In the genomic region with DNA sequence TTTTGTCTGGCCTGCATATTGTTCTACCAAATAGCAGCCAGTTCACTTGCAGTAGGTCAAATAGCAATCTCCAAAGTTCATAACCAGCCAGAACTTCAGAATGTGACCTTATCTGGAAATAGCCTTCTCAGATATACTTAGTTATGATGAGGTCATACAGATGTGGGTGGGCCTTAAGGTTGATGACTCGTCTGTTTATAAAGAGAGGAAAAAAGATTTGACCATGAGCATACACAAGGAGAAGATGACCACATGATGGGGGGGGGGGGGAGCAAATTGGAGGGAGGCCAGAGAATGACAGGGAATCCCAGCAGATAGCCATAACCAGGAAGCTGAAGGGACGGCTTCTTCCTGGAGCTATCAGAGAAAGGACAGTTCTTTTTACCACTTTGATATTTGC, we compare ENCODE assay signal across 21 mouse cellular contexts. TPM values are rescaled to one million over a fixed set of nuclear protein-coding genes. Genes with fewer than 3 reads are reported as not detected.
DNase-seq lines count a peak whose midpoint lies in the region; ATAC-seq and TF ChIP-seq lines count a peak whose summit lies in the region.
"Had no signal": no experiment of that assay in that cellular context is flagged by ENCODE, and none has a peak within 500 bp of the region (broad histone marks: within the 10 kb centered on the region; RNA-seq: fewer than 3 reads in every experiment).

No protein-coding gene starts in this region.

- no peak overlapping the region for H3K9ac ChIP-seq in intestine, embryonic 15.5 days
- H3K9ac ChIP-seq in intestine, postnatal 0 days (ENCODE audit: low read depth, low read length): no peak overlapping the region
- no peak overlapping the region for H3K9ac ChIP-seq in midbrain, embryonic 11.5 days (ENCODE audit: low read length)
- H3K9ac ChIP-seq in midbrain, postnatal 0 days (replicated peaks; ENCODE audit: low read length, poor library complexity, severe bottlenecking): no peak overlapping the region
- no peak overlapping the region for H3K9ac ChIP-seq in forebrain, embryonic 13.5 days
- H3K9ac ChIP-seq: embryonic facial prominence, embryonic 12.5 days; hindbrain, embryonic 14.5 days; limb, embryonic 13.5 days; neural tube, embryonic 12.5 days had no signal

- DNase-seq in midbrain, embryonic 11.5 days (ENCODE audit: low spot score, missing footprints): peak; percentile 33
- no peak for DNase-seq in midbrain, postnatal 0 days (ENCODE audit: low spot score)
- peak; percentile 52 for DNase-seq in adipocyte (ENCODE audit: low spot score)
- no peak for DNase-seq in embryo, embryonic 11 days
- DNase-seq: cerebellum, adult 11-12 months; cerebellum, postnatal 36 days; gastrocnemius, postnatal 14 days; heart, postnatal 14 days; kidney, adult 18-20 months; lung, adult 18-20 months; thymus, postnatal 4 days had no signal

- no peaks in the 10 kb centered on the region for H3K27me3 ChIP-seq in intestine, embryonic 15.5 days (replicated peaks)
- H3K27me3 ChIP-seq in intestine, postnatal 0 days (replicated peaks; ENCODE audit: control insufficient read depth, insufficient read depth, low read length): no peaks in the 10 kb centered on the region
- no peaks in the 10 kb centered on the region for H3K27me3 ChIP-seq in midbrain, embryonic 11.5 days (ENCODE audit: control insufficient read depth, insufficient read depth, low read length)
- H3K27me3 ChIP-seq in midbrain, postnatal 0 days (ENCODE audit: insufficient read depth, low read length): no peaks in the 10 kb centered on the region
- H3K27me3 ChIP-seq in forebrain, embryonic 13.5 days: no peaks in the 10 kb centered on the region
- H3K27me3 ChIP-seq: embryonic facial prominence, embryonic 12.5 days; limb, embryonic 13.5 days; neural tube, embryonic 12.5 days; Patski had no signal

- H3K4me1 ChIP-seq in intestine, embryonic 15.5 days (replicated peaks): peaks cover 8% of the 10 kb centered on the region
- peaks cover 4% of the 10 kb centered on the region; the same call in 1 of the 2 replicates for H3K4me1 ChIP-seq in intestine, postnatal 0 days (replicated peaks; ENCODE audit: control insufficient read depth, insufficient read depth, low read length)
- no peaks in the 10 kb centered on the region for H3K4me1 ChIP-seq in midbrain, embryonic 11.5 days (ENCODE audit: control insufficient read depth, insufficient read depth, low read length)
- H3K4me1 ChIP-seq in midbrain, postnatal 0 days (ENCODE audit: insufficient read depth, low read length): no peaks in the 10 kb centered on the region
- no peaks in the 10 kb centered on the region for H3K4me1 ChIP-seq in forebrain, embryonic 13.5 days
- H3K4me1 ChIP-seq: limb, embryonic 13.5 days; neural tube, embryonic 12.5 days had no signal

- no peaks in the 10 kb centered on the region for H3K36me3 ChIP-seq in intestine, embryonic 15.5 days
- no peaks in the 10 kb centered on the region for H3K36me3 ChIP-seq in intestine, postnatal 0 days (ENCODE audit: control insufficient read depth, insufficient read depth)
- no peaks in the 10 kb centered on the region for H3K36me3 ChIP-seq in midbrain, embryonic 11.5 days (ENCODE audit: control insufficient read depth, insufficient read depth, low read length)
- no peaks in the 10 kb centered on the region for H3K36me3 ChIP-seq in midbrain, postnatal 0 days (ENCODE audit: insufficient read depth, low read length)
- H3K36me3 ChIP-seq in forebrain, embryonic 13.5 days (ENCODE audit: poor library complexity, severe bottlenecking): no peaks in the 10 kb centered on the region
- H3K36me3 ChIP-seq: embryonic facial prominence, embryonic 12.5 days; limb, embryonic 13.5 days; neural tube, embryonic 12.5 days had no signal

- no peak for ATAC-seq in intestine, embryonic 15.5 days
- no peak for ATAC-seq in intestine, postnatal 0 days
- no peak for ATAC-seq in midbrain, embryonic 11.5 days (ENCODE audit: low FRiP score)
- ATAC-seq in midbrain, postnatal 0 days (ENCODE audit: low FRiP score): no peak
- ATAC-seq in forebrain, embryonic 13.5 days: no peak
- ATAC-seq: activated CD4-positive, CD25-positive, alpha-beta regulatory T cell, adult 4 months; midbrain, embryonic 16.5 days; Patski had no signal

- no peak overlapping the region for H3K4me2 ChIP-seq in intestine, embryonic 15.5 days (replicated peaks)
- H3K4me2 ChIP-seq in intestine, postnatal 0 days (replicated peaks; ENCODE audit: low read depth): no peak overlapping the region
- no peak overlapping the region for H3K4me2 ChIP-seq in midbrain, embryonic 11.5 days
- no peak overlapping the region for H3K4me2 ChIP-seq in midbrain, postnatal 0 days (ENCODE audit: low read depth, low read length, poor library complexity, severe bottlenecking)
- no peak overlapping the region for H3K4me2 ChIP-seq in forebrain, embryonic 13.5 days
- H3K4me2 ChIP-seq: embryonic facial prominence, embryonic 12.5 days; hindbrain, embryonic 14.5 days; limb, embryonic 13.5 days; neural tube, embryonic 12.5 days had no signal

- H3K27ac ChIP-seq in intestine, embryonic 15.5 days: 0 out of 2 replicates have a peak overlapping the region, but pooled peaks have one; percentile 17
- H3K27ac ChIP-seq in intestine, postnatal 0 days (ENCODE audit: low read depth, low read length): no peak overlapping the region
- H3K27ac ChIP-seq in midbrain, embryonic 11.5 days (ENCODE audit: low read depth, low read length): no peak overlapping the region
- H3K27ac ChIP-seq in midbrain, postnatal 0 days (ENCODE audit: low read depth, low read length): no peak overlapping the region
- H3K27ac ChIP-seq in forebrain, embryonic 13.5 days: no peak overlapping the region
- H3K27ac ChIP-seq: embryonic facial prominence, embryonic 12.5 days; hindbrain, embryonic 14.5 days; limb, embryonic 13.5 days; neural tube, embryonic 12.5 days had no signal

- WGBS in intestine, embryonic 15.5 days: 28% methylated on average over 2 of the region's 2 CpGs
- WGBS in intestine, postnatal 0 days: 16% methylated on average over 2 of the region's 2 CpGs
- 87% methylated on average over 2 of the region's 2 CpGs for WGBS in midbrain, embryonic 11.5 days
- WGBS in midbrain, postnatal 0 days: 86% methylated on average over 2 of the region's 2 CpGs
- WGBS in forebrain, embryonic 13.5 days: 86% methylated on average over 2 of the region's 2 CpGs

- H3K4me3 ChIP-seq in intestine, embryonic 15.5 days (replicated peaks): no peak overlapping the region
- no peak overlapping the region for H3K4me3 ChIP-seq in intestine, postnatal 0 days (ENCODE audit: low read depth, low read length)
- H3K4me3 ChIP-seq in midbrain, embryonic 11.5 days (ENCODE audit: low read depth, low read length): no peak overlapping the region
- H3K4me3 ChIP-seq in midbrain, postnatal 0 days (ENCODE audit: low read depth, low read length): no peak overlapping the region
- no peak overlapping the region for H3K4me3 ChIP-seq in forebrain, embryonic 13.5 days
- H3K4me3 ChIP-seq: embryonic facial prominence, embryonic 12.5 days; limb, embryonic 13.5 days; neural tube, embryonic 12.5 days had no signal

- TF ChIP-seq CTCF in intestine, postnatal 0 days (IDR thresholded peaks at IDR 0.05; ENCODE audit: low read depth): no peak
- no peak for TF ChIP-seq CTCF in midbrain, postnatal 0 days (IDR thresholded peaks at IDR 0.05)

- H3K9me3 ChIP-seq in intestine, embryonic 15.5 days: no peaks in the 10 kb centered on the region
- H3K9me3 ChIP-seq in intestine, postnatal 0 days (ENCODE audit: control insufficient read depth): no peaks in the 10 kb centered on the region
- H3K9me3 ChIP-seq in midbrain, embryonic 11.5 days (ENCODE audit: control insufficient read depth, low read length): no peaks in the 10 kb centered on the region
- no peaks in the 10 kb centered on the region for H3K9me3 ChIP-seq in midbrain, postnatal 0 days (ENCODE audit: low read length)
- no peaks in the 10 kb centered on the region for H3K9me3 ChIP-seq in forebrain, embryonic 13.5 days (replicated peaks)
- H3K9me3 ChIP-seq: embryonic facial prominence, embryonic 12.5 days; limb, embryonic 13.5 days; neural tube, embryonic 12.5 days had no signal

RNA-seq across cellular contexts. Expression of a gene that starts 9.3 kb away (rescaled TPM):
- polyA plus RNA-seq in intestine, embryonic 15.5 days (2015; fragmentation: Nextera tagmentation; extraction: Ambion mirVana): 94.3 and 98.5 TPM in 2 replicates
- polyA plus RNA-seq in intestine, postnatal 0 days (2015; fragmentation: Nextera tagmentation; extraction: Ambion mirVana): 74.2 and 79.4 TPM in 2 replicates
- 37.3 and 41.7 TPM in 2 replicates for polyA plus RNA-seq in midbrain, embryonic 11.5 days (2014; fragmentation: Nextera tagmentation; extraction: Ambion mirVana)
- 22.1 and 24.2 TPM in 2 replicates for total RNA-seq in midbrain, postnatal 0 days (2014; rRNA removed)
- 11.9 and 12.1 TPM in 2 replicates for polyA plus RNA-seq in midbrain, postnatal 0 days (2015; fragmentation: Nextera tagmentation; extraction: Ambion mirVana)
- polyA plus RNA-seq in forebrain, embryonic 13.5 days (2015; fragmentation: Nextera tagmentation; extraction: Ambion mirVana): 20.1 and 22.2 TPM in 2 replicates

Comparison
In these comparisons a context has a peak if more than half of its experiments do, and no peak if none do; other contexts are left out.
1. DNase-seq: peak in midbrain, embryonic 11.5 days (single experiment) and adipocyte (single experiment); none in midbrain, postnatal 0 days (single experiment) and embryo, embryonic 11 days (single experiment).